Mouse (Mus musculus) CH12.LX (cell line): ENCODE measurements at regions not wholly inside any gene's neighbourhood (a gene's known extent, or its start where the extent isn't known, plus 50 kb on each side); places are given as distances from the start of the nearest gene placed in this dataset.

Experiments
- CHD2 ChIP-seq: IDR thresholded peaks from 2 replicates; pipeline ENCODE4 v1.6.1; 2011; ENCODE audit warnings: low read length, improper control_type of control experiment
- MXI1 ChIP-seq: IDR thresholded peaks from 2 replicates; pipeline ENCODE4 v1.6.1; 2011; ENCODE audit warnings: mild to moderate bottlenecking, low read depth, low read length, improper control_type of control experiment
- SMC3 ChIP-seq: IDR thresholded peaks from 2 replicates; pipeline ENCODE4 v1.6.1; 2011; ENCODE audit warnings: low read depth, low read length, improper control_type of control experiment

- no peak for TF ChIP-seq CHD2
- no peak for TF ChIP-seq MXI1
- TF ChIP-seq SMC3 = no peak
Measured at GRCm38 (mm10) chr17:93068489-93068888, 130.3 kb upstream of the Adcyap1 start.
